Mouse (Mus musculus) embryonic facial prominence, embryonic 13.5 days (tissue): ENCODE data around the gene Tacc3. TPM values are rescaled to one million over a fixed set of nuclear protein-coding genes. Genes with fewer than 3 reads are reported as not detected.
A peak's percentile ranks its signal among the peaks of the same experiment; 100 is the strongest.

Experiments
- ATAC-seq: fragments of 200-750 bp; cut with Nextera tagmentation; 2 replicates; pipeline ENCODE4 v1.8.0; 2017; ENCODE audit warnings: low read depth; ENCODE audit not compliant: insufficient number of reproducible peaks, insufficient read depth, low FRiP score, low TSS enrichment
- H3K27ac ChIP-seq: fragments of 300-500 bp; sonication (generic); 2 replicates; pipeline ENCODE4 v1.5.1; 2015; ENCODE audit warnings: moderate library complexity, mild to moderate bottlenecking, inconsistent platforms
- H3K27me3 ChIP-seq: fragments of 300-500 bp; sonication (generic); 2 replicates; pipeline ENCODE4 v1.6.1; 2015; ENCODE audit warnings: mild to moderate bottlenecking, inconsistent platforms
- H3K36me3 ChIP-seq: fragments of 300-500 bp; sonication (generic); 2 replicates; pipeline ENCODE4 v1.6.1; 2015; ENCODE audit warnings: mild to moderate bottlenecking, inconsistent platforms
- H3K4me1 ChIP-seq: fragments of 300-500 bp; sonication (generic); 2 replicates; pipeline ENCODE4 v1.6.1; 2015; ENCODE audit warnings: inconsistent platforms
- H3K4me2 ChIP-seq: fragments of 300-500 bp; sonication (generic); 2 replicates; pipeline ENCODE4 v1.6.1; 2015; ENCODE audit warnings: moderate library complexity, mild to moderate bottlenecking, inconsistent platforms
- H3K4me3 ChIP-seq: fragments of 300-500 bp; sonication (generic); 2 replicates; pipeline ENCODE4 v1.5.1; 2015; ENCODE audit warnings: mild to moderate bottlenecking, inconsistent platforms
- H3K9ac ChIP-seq: fragments of 300-500 bp; sonication (generic); 2 replicates; pipeline ENCODE4 v1.6.1; 2015; ENCODE audit warnings: mild to moderate bottlenecking, inconsistent platforms
- H3K9me3 ChIP-seq: fragments of 300-500 bp; sonication (generic); 2 replicates; pipeline ENCODE4 v1.6.1; 2016; ENCODE audit warnings: inconsistent platforms
- WGBS: fragments of 180-500 bp; shearing (Covaris S2); methylation state at CpG from one replicate; pipeline ENCODE4 v1.1.7; 2015; ENCODE audit warnings: mixed read lengths; 5-methylcytosine and 5-hydroxymethylcytosine counted together
- polyA plus RNA-seq: library from polyadenylated mRNA; unstranded; fragments of >200 nt; fragmentation: Nextera tagmentation; extraction: Ambion mirVana; gene quantifications from 2 replicates; pipeline ENCODE4 v1.2.1, GENCODE M21; 2015

Gene Tacc3
- polyA plus RNA-seq, 1 experiment from 2014 or later = 208 TPM

DNA sequence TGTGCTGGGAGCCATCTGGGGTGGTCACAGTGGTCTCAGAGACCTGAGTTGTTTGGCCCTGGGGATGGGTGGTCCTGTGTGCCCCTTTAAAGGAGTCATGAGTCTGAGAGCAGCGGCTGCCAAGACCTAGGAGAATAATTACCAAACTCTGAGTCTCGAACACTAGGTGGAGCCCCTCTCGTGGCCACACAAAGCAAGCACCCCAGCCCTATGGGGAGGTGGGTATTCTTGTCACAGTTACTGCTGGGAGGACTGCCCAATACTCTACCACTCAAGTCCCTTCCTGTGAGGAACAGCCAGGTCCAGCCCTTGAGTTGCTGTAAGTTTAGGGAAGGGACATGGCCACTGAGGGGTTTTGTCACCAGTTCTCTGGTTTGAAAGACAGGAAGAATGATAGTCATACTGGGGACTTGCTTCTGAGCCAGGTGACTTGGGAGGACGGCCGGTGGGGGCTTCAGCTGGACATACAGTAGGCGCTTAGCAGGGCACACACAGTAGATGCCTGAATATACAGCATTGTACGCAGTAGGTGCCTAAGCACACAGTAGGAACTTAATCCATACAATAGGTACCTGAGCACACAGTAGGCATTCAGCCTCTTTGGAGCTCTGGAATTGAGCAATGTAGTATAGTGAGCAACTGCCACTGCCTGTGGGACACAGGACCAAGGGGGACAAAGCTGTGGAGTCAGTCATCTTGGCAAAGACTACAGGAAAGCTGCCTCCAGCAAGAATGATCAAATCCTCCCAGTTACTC, 26.1 kb downstream of the Tacc3 start:
- Histone ChIP-seq H3K4me3 (no peak overlapping the region), H3K9me3 (no peaks in the 10 kb centered on the region), H3K27ac (peak overlapping the region; percentile 49; the same call in 1 of the 2 replicates), H3K9ac (no peak overlapping the region), H3K4me1 (peaks cover 34% of the 10 kb centered on the region), H3K4me2 (0 out of 2 replicates have a peak overlapping the region, but pooled peaks have one; percentile 2), H3K36me3 (no peaks in the 10 kb centered on the region), H3K27me3 (0 out of 2 replicates have a peak, but pooled peaks cover 6% of the 10 kb centered on the region)
- WGBS = 45% methylated on average over 7 of the region's 7 CpGs
- no peak for ATAC-seq

DNA sequence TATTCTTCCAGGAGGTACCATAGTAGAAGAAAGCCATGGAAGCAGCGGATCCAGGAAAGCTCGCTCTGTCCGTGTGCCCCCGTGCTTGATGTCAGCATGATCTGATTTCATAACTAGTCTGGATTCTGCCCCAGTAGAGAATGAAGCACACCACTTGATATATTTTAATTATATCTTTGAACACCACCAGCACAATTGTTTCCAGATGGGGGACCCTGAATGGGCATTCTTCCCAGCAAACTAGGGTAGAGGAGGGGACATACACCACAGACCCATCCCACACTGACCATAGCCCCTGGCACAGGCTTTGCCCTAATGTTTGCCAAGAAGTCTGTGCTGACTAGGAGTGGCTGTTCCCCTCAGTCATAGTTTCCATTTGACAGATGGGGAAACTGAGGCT, 27.0 kb downstream of the Tacc3 start:
- Histone ChIP-seq H3K9ac (no peak overlapping the region), H3K27ac (peak overlapping the region; percentile 49), H3K36me3 (no peaks in the 10 kb centered on the region), H3K4me1 (peaks cover 43% of the 10 kb centered on the region), H3K4me3 (no peak overlapping the region), H3K27me3 (0 out of 2 replicates have a peak, but pooled peaks cover 6% of the 10 kb centered on the region), H3K4me2 (no peak overlapping the region), H3K9me3 (no peaks in the 10 kb centered on the region)
- ATAC-seq = no peak
- 69% methylated on average over 4 of the region's 4 CpGs for WGBS

DNA sequence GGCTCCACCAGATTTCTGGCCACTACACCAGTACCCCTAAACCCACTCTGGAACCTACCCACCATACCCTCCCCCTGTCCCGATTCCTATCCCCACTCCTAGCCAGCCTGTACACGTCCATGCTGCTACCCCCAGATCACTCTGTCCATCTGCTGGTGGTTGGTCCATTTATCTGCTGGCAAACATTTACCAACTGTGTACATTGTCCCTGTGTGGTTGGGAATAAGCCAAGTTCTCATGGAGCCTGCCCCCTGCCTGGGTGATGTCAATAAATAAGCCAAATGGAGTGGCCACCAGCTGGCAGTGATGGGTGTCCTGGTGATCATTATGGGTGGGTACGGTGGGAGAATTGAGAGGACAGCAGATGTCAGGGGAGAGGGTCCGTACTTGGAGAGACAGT, 29.2 kb downstream of the Tacc3 start:
- 0 out of 2 replicates have a peak, but pooled peaks cover 6% of the 10 kb centered on the region for H3K27me3 ChIP-seq

DNA sequence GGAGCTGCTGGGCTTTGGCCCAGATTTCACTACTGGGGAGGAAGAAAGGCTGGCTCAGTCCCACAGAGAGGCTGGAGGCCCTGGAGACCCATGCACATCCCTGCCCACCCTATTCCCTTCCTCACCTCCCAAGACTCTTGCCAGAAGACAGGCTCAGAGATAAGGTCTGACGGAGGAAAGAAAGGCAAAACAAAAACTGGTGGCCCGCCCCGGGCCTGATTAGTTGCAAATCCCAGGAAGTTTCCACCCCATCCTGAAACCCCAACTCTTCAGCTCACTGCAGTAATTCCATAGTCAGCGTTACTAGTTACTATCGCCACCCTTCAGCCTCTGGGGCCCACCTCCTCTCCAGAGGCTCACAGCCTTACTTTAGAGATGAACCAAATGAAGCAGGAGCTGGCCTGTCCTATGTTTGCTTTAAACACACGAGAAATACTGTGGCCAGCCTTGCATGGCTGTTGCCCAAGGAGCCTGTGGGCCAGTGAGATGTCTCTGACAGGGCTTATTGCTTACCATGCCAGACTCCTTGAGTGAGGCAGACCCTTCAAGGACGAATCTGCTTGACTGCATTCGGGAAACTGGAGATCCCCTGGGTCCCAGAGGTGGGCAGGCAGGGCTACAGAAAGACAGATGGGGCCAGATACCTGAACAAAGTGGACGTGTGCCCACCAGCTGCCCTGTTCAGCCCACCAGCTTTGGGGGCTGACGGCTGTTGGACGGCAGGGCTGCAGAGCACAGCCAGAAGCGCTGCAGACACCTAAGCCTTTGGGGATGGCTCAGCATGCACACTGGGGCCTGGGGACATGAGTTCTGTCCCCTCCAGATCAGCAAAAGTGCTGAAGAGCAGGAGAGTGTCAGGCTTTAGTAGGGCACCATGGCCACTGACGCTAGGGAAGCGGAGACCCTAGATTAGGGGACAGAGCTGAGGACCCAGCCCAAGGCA, 30.6 kb downstream of the Tacc3 start:
- 0 out of 2 replicates have a peak overlapping the region, but pooled peaks have one; percentile 47 for H3K9ac ChIP-seq
- H3K4me3 ChIP-seq = no peak overlapping the region
- no peak for ATAC-seq
- no peaks in the 10 kb centered on the region for H3K36me3 ChIP-seq
- H3K4me2 ChIP-seq = no peak overlapping the region
- peaks cover 59% of the 10 kb centered on the region for H3K4me1 ChIP-seq
- H3K27me3 ChIP-seq = 0 out of 2 replicates have a peak, but pooled peaks cover 6% of the 10 kb centered on the region
- 63% methylated on average over 14 of the region's 14 CpGs for WGBS
- H3K9me3 ChIP-seq = no peaks in the 10 kb centered on the region
- peak overlapping the region; percentile 33; the same call in 1 of the 2 replicates for H3K27ac ChIP-seq

More for the DNA sequence above, 29.2 kb downstream of the Tacc3 start:
- no peak overlapping the region for H3K4me2 ChIP-seq
- H3K4me1 ChIP-seq = peaks cover 46% of the 10 kb centered on the region
- no peak overlapping the region for H3K9ac ChIP-seq
- no peak overlapping the region for H3K4me3 ChIP-seq
- no peak overlapping the region for H3K27ac ChIP-seq
- ATAC-seq = no peak
- no peaks in the 10 kb centered on the region for H3K9me3 ChIP-seq
- H3K36me3 ChIP-seq = no peaks in the 10 kb centered on the region
- WGBS = 88% methylated on average over 4 of the region's 4 CpGs

DNA sequence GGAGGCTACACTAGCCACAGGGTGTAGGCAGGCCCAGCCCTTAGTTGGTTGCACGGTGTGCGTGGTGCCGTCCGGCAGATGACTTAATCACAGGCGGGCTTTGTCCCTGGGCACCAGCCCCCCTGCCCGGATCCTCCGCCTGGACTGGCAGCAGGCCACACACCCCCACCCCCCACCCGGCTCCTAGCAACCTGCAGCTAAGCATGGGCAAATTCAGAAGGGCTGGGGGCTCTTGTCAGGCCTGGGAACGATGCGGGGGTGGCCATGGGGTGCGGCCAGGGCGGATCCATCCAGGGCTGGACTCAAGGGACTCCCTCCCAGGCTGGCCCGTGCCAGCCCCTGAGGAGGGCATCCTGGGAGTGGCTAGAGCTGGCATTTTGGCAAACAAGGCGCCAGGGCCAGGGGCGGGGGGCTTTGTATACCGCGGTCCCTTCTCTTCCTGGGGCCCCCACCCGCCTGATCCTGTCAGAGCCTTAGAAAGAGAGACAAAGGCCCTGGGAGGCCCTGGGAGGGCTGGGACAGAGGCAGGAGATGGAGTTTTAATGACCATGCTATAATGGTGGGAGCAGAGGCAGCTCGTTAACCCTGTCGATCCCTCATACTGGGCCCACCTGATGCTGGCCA, 31.4 kb downstream of the Tacc3 start:
- H3K4me1 ChIP-seq = peaks cover 58% of the 10 kb centered on the region
- no peaks in the 10 kb centered on the region for H3K9me3 ChIP-seq
- H3K9ac ChIP-seq = peak overlapping the region; percentile 47; the same call in 1 of the 2 replicates
- H3K4me2 ChIP-seq = no peak overlapping the region
- peak overlapping the region; percentile 33; the same call in 1 of the 2 replicates for H3K27ac ChIP-seq
- no peaks in the 10 kb centered on the region for H3K36me3 ChIP-seq
- no peak overlapping the region for H3K4me3 ChIP-seq
- WGBS = 53% methylated on average over 20 of the region's 20 CpGs
- ATAC-seq = no peak
- peaks cover 9% of the 10 kb centered on the region; the same call in 1 of the 2 replicates for H3K27me3 ChIP-seq

DNA sequence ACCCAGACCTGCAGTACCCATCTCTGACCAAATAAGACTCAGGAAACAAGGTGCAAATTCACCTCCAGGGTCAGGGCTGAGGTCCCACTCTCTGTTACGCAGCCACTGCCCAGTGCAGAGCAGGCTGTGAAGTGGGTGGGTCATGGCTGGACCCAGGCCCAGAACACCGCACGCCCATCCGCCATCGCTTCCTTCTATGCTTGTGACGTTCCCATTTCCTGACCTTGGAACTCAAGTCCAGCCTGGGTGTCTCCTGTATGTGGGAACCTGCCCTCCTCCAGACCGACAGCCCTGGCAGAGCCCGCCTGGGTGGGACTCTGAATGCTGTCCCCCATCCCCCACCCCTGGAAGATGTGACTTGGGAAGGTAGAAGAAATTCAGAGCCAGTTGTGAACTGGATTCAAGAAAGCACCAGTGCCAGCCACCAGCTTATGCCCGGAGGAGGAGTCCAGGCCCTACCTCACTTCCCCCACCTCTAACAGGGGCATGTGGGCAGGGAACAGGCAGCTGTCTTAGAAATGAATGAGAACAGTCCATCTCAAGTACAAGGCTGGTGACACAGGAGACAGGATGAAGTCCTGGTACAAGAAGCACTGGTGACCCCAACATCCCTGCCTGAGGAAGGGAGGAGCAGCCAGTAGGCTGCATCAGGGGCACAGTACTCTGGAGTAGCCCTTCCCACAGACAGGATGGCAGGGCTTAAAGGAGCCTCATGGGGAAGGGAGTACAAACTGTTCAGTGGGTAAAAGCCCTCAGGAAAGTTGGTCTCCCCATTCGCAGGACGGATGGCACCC, 32.1 kb downstream of the Tacc3 start:
- WGBS = 87% methylated on average over 11 of the region's 11 CpGs

DNA sequence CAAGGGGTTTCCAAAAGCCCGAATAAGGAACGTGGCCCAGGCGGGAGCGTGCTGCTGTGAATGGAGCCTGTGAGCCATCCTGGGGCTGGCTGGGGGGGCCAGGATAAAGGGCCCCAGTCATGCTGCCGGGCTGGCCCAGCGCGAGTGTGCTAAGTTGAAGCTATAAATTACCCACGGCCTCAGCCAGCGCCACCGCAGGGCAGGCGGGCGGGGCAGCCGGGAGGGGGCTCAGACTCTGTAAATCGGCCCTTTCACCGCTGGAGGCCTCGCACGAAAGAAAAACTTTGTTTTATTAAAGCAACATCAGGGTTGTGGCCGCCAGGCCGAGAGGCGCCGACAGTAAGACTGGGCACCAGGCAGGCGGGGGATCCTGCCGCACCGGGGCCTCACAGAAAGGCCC, 34.5 kb downstream of the Tacc3 start:
- Histone ChIP-seq H3K36me3 (no peaks in the 10 kb centered on the region), H3K9me3 (no peaks in the 10 kb centered on the region), H3K27me3 (peaks cover 16% of the 10 kb centered on the region), H3K9ac (peak overlapping the region; percentile 68), H3K4me3 (0 out of 2 replicates have a peak overlapping the region, but pooled peaks have one; percentile 9), H3K4me1 (peaks cover 79% of the 10 kb centered on the region), H3K27ac (peak overlapping the region; percentile 93), H3K4me2 (peak overlapping the region; percentile 47)
- ATAC-seq = peak; percentile 66
- WGBS = 2% methylated on average over 24 of the region's 24 CpGs

More for the DNA sequence above, 32.1 kb downstream of the Tacc3 start:
- ATAC-seq = no peak
- Histone ChIP-seq H3K4me2 (no peak overlapping the region), H3K27me3 (peaks cover 10% of the 10 kb centered on the region; the same call in 1 of the 2 replicates), H3K4me3 (no peak overlapping the region), H3K36me3 (no peaks in the 10 kb centered on the region), H3K9ac (no peak overlapping the region; the same call in 1 of the 2 replicates), H3K27ac (no peak overlapping the region), H3K4me1 (peaks cover 58% of the 10 kb centered on the region), H3K9me3 (no peaks in the 10 kb centered on the region)

DNA sequence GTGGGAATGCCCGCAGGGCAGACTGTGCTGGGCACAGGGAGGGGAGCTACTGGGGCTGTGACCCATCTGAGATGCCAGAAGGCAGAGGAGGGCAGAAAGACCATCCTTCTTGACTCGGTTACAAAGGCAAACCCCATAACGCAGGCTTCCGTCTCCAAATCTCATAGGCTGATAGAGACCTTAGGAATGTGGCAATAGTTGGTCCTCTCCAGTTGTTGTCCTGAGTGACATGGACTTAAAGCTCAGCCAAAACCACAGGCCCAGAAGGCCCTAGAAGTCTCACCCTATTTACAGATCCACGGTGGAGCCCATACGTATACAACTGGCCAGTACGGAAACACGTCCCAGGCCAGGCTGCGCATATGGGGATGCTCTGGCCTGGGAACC, 36.5 kb downstream of the Tacc3 start:
- H3K4me3 ChIP-seq = no peak overlapping the region
- no peak overlapping the region for H3K9ac ChIP-seq
- H3K36me3 ChIP-seq = no peaks in the 10 kb centered on the region
- H3K27me3 ChIP-seq = peaks cover 11% of the 10 kb centered on the region
- 56% methylated on average over 9 of the region's 9 CpGs for WGBS
- peak overlapping the region; percentile 71; the same call in 1 of the 2 replicates for H3K27ac ChIP-seq
- peaks cover 85% of the 10 kb centered on the region for H3K4me1 ChIP-seq
- no peaks in the 10 kb centered on the region for H3K9me3 ChIP-seq
- peak overlapping the region; percentile 87 for H3K4me2 ChIP-seq
- ATAC-seq = no peak

DNA sequence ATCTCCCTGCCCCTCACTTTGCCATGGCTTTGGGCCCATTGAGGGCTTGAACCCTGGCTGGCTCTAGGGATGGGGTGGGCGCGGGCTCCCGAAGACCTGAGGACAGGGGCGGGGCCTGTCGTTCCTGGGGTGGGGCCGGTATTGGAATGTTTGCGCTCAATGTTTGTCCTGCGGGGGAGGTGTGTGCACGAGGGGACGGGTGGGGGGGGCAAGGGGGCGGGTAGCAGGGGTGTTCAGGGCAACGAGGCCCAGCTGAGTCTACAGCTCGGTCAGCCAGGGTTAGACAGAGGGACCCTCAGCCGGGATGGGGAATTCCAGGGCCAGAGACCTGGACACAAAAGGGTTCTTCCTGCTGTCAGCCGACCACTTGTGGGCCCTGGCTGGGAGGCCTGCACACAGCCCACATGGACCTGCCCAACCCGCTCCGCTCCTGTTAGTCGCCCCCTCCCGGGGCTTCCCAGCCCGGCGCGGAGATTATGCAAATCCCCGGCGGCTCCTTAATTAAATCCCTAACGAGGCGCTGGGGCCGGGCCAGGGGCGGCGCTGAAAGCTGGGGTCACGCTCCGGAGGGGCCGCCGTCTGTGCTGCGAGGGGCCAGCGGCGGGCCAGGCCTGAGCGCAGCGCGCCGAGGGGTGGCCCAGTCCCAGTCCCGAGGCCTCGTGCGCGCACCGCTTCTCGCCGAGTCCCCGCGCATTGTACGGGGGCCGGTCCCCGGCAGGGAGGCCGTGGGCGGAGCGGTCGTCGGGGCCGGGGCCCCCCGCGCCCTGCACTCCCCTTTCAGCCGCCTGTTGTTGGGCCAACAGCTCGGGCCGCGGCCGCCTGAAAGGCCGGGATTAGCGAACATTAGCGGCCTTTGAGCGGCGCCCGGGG, 37.2 kb downstream of the Tacc3 start:
- H3K27me3 ChIP-seq = peaks cover 11% of the 10 kb centered on the region
- H3K9ac ChIP-seq = peak overlapping the region; percentile 80
- H3K9me3 ChIP-seq = no peaks in the 10 kb centered on the region
- H3K4me2 ChIP-seq = peak overlapping the region; percentile 87
- peak; percentile 29; the same call in 1 of the 2 replicates for ATAC-seq
- H3K4me3 ChIP-seq = peak overlapping the region; percentile 47
- H3K27ac ChIP-seq = peak overlapping the region; percentile 71
- no peaks in the 10 kb centered on the region for H3K36me3 ChIP-seq
- whole genome bisulfite sequencing = under 1% methylated on average over 69 of the region's 71 CpGs
- H3K4me1 ChIP-seq = peaks cover 85% of the 10 kb centered on the region

DNA sequence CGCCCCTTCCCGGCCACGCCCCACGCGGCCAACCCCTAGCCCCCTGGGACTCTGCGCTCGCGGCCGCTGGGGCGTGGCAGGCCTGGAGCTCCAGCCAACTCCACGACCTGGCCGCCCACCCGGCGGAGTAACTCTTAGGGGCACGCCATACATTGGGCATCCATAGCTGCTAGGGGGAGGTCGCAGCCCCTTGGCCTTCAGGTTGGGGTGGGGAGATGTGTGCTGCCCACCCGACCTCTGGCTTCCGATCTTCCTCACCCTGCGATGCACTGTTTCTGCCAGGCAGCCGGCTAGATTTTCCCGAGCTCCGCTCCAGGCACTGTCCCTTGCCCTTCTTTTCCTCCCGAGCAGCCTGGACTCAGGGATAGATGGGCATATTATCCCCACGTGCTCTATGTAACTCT, 37.8 kb downstream of the Tacc3 start:
- no peaks in the 10 kb centered on the region for H3K9me3 ChIP-seq
- WGBS = 3% methylated on average over 24 of the region's 24 CpGs
- H3K4me3 ChIP-seq = peak overlapping the region; percentile 47
- H3K36me3 ChIP-seq = no peaks in the 10 kb centered on the region
- H3K9ac ChIP-seq = peak overlapping the region; percentile 80
- peak overlapping the region; percentile 71 for H3K27ac ChIP-seq
- peaks cover 11% of the 10 kb centered on the region for H3K27me3 ChIP-seq
- H3K4me1 ChIP-seq = peaks cover 85% of the 10 kb centered on the region
- no peak for ATAC-seq
- H3K4me2 ChIP-seq = peak overlapping the region; percentile 87
